Mouse (Mus musculus) thymus, postnatal 14 days (tissue): ENCODE data around the gene 4931414P19Rik.

Experiments used
- DNase-seq: peaks from one replicate; pipeline ENCODE4 v3.0.0; 2021

4931414P19Rik gene

GRCm38 (mm10) chr14:54605752-54606321 lies at the start of gene 4931414P19Rik:
Gene 4931414P19Rik (minus strand): TSS chr14:54605993.
- DNase-seq = peak; percentile 88

GRCm38 (mm10) chr14:54653496-54653895 lies 47.7 kb upstream of the 4931414P19Rik start:
- DNase-seq = peak; percentile 89

GRCm38 (mm10) chr14:54652787-54653186 lies 47.0 kb upstream of the 4931414P19Rik start:
- no peak for DNase-seq

GRCm38 (mm10) chr14:54651556-54651955 lies 45.8 kb upstream of the 4931414P19Rik start:
- DNase-seq = no peak

- peak; percentile 90 for DNase-seq
Measured at GRCm38 (mm10) chr14:54650621-54651454, 45.0 kb upstream of the 4931414P19Rik start.

- DNase-seq = no peak
Measured at GRCm38 (mm10) chr14:54647900-54648299, 42.1 kb upstream of the 4931414P19Rik start.

- DNase-seq = no peak
Measured at GRCm38 (mm10) chr14:54646898-54647636, 41.3 kb upstream of the 4931414P19Rik start.

- DNase-seq = no peak
Measured at GRCm38 (mm10) chr14:54646455-54646854, 40.7 kb upstream of the 4931414P19Rik start.

GRCm38 (mm10) chr14:54644294-54644693 lies 38.5 kb upstream of the 4931414P19Rik start:
- no peak for DNase-seq

- DNase-seq = no peak
Measured at GRCm38 (mm10) chr14:54643011-54643410, 37.2 kb upstream of the 4931414P19Rik start.

GRCm38 (mm10) chr14:54642224-54642944 lies 36.6 kb upstream of the 4931414P19Rik start:
- DNase-seq = no peak

- peak; percentile 96 for DNase-seq
Measured at GRCm38 (mm10) chr14:54641305-54641969, 35.6 kb upstream of the 4931414P19Rik start, which contains the start of gene Cdh24. Gene Cdh24 (minus strand): TSS chr14:54641364.

GRCm38 (mm10) chr14:54640946-54641304 lies 35.1 kb upstream of the 4931414P19Rik start, which contains the start of gene Gm17606:
Gene Gm17606 (plus strand): TSS chr14:54640952.
- DNase-seq = no peak

- no peak for DNase-seq
Measured at GRCm38 (mm10) chr14:54640121-54640520, 34.3 kb upstream of the 4931414P19Rik start.

GRCm38 (mm10) chr14:54638210-54638609 lies 32.4 kb upstream of the 4931414P19Rik start:
- DNase-seq = peak; percentile 44

- DNase-seq = peak; percentile 60
Measured at GRCm38 (mm10) chr14:54636954-54637353, 31.2 kb upstream of the 4931414P19Rik start.

GRCm38 (mm10) chr14:54634182-54634581 lies 28.4 kb upstream of the 4931414P19Rik start:
- no peak for DNase-seq

GRCm38 (mm10) chr14:54632252-54632651 lies 26.5 kb upstream of the 4931414P19Rik start:
- DNase-seq = no peak

- no peak for DNase-seq
Measured at GRCm38 (mm10) chr14:54631240-54631599, 25.4 kb upstream of the 4931414P19Rik start.

- DNase-seq = no peak
Measured at GRCm38 (mm10) chr14:54630583-54631239, 24.9 kb upstream of the 4931414P19Rik start.

GRCm38 (mm10) chr14:54629797-54630196 lies 24.0 kb upstream of the 4931414P19Rik start:
- no peak for DNase-seq

- no peak for DNase-seq
Measured at GRCm38 (mm10) chr14:54628103-54628502, 22.3 kb upstream of the 4931414P19Rik start.
